Mouse (Mus musculus) limb, embryonic 14.5 days (tissue): ENCODE measurements around the gene Commd3. TPM values are rescaled to one million over a fixed set of nuclear protein-coding genes. Genes with fewer than 3 reads are reported as not detected.
A peak's percentile ranks its signal among the peaks of the same experiment; 100 is the strongest.

Experiments
- ATAC-seq: fragments of 200-750 bp; cut with Nextera tagmentation; 2 replicates; pipeline ENCODE4 v1.8.0; 2017; ENCODE audit warnings: low read depth, moderate number of reproducible peaks, moderate TSS enrichment; ENCODE audit not compliant: low FRiP score
- DNase-seq: peaks from one replicate; pipeline ENCODE4 v3.0.0-alpha.2; 2015; ENCODE audit warnings: low spot score
- H3K27ac ChIP-seq: fragments of 300-500 bp; sonication (generic); replicated peaks from 2 replicates; pipeline ENCODE4 v1.5.1; 2014; ENCODE audit warnings: low read depth, mild to moderate bottlenecking, low read length, moderate library complexity, mixed read lengths
- H3K27me3 ChIP-seq: fragments of 300-500 bp; sonication (generic); 2 replicates; pipeline ENCODE4 v1.6.1; 2014; ENCODE audit warnings: low read length, mixed read lengths; ENCODE audit not compliant: control insufficient read depth, insufficient read depth
- H3K36me3 ChIP-seq: fragments of 300-500 bp; sonication (generic); 2 replicates; pipeline ENCODE4 v1.6.1; 2014; ENCODE audit warnings: mild to moderate bottlenecking, low read length, moderate library complexity, mixed read lengths; ENCODE audit not compliant: control insufficient read depth, insufficient read depth
- H3K4me1 ChIP-seq: fragments of 300-500 bp; sonication (generic); 2 replicates; pipeline ENCODE4 v1.6.1; 2014; ENCODE audit warnings: antibody characterized with exemption, low read length, mixed read lengths; ENCODE audit not compliant: control insufficient read depth, insufficient read depth
- H3K4me2 ChIP-seq: fragments of 300-500 bp; sonication (generic); replicated peaks from 2 replicates; pipeline ENCODE4 v1.6.1; 2014; ENCODE audit warnings: low read depth, mild to moderate bottlenecking, low read length, moderate library complexity; ENCODE audit not compliant: severe bottlenecking
- H3K4me3 ChIP-seq: fragments of 300-500 bp; sonication (generic); replicated peaks from 2 replicates; pipeline ENCODE4 v1.5.1; 2014; ENCODE audit warnings: low read length
- H3K9ac ChIP-seq: fragments of 300-500 bp; sonication (generic); 2 replicates; pipeline ENCODE4 v1.6.1; 2014; ENCODE audit warnings: mild to moderate bottlenecking, low read depth, low read length, moderate library complexity; ENCODE audit not compliant: severe bottlenecking
- H3K9me3 ChIP-seq: fragments of 300-500 bp; sonication (generic); 2 replicates; pipeline ENCODE4 v1.6.1; 2016; ENCODE audit warnings: low read length; ENCODE audit not compliant: control insufficient read depth
- POLR2A ChIP-seq: fragments of 200-500 bp; IDR thresholded peaks from 2 replicates; pipeline ENCODE4 v1.8.0; 2012; ENCODE audit warnings: inconsistent platforms, mild to moderate bottlenecking, moderate library complexity, borderline replicate concordance; ENCODE audit not compliant: insufficient read depth, insufficient read length; ENCODE audit errors: extremely low read depth
- WGBS: fragments of 180-500 bp; shearing (Covaris S2); extraction: QIAGEN DNeasy Blood & Tissue Kit; methylation state at CpG from one replicate; pipeline ENCODE4 v1.1.7; 2014; 5-methylcytosine and 5-hydroxymethylcytosine counted together
- polyA plus RNA-seq, 2 experiments: library from polyadenylated mRNA; depleted of rRNA in 1 of 2; stranded (reverse) in 1 of 2; unstranded in 1 of 2; fragments of >200 nt; fragmentation: Nextera tagmentation in 1 of 2; extraction: Ambion mirVana in 1 of 2; gene quantifications; 2 replicates each; pipeline versions ENCODE4 v1.2.1 to v1.2.3; 2012 to 2014

The Commd3 gene
- polyA plus RNA-seq (2012; rRNA removed): 116 and 146 TPM in 2 replicates
- polyA plus RNA-seq (2014; fragmentation: Nextera tagmentation; extraction: Ambion mirVana): 233 and 244 TPM in 2 replicates

- Histone ChIP-seq H3K4me2 (peak within 1 kb of the TSS; percentile 85), H3K9ac (peak within 1 kb of the TSS; percentile 98), H3K9me3 (no peaks in the 10 kb centered on the region), H3K27ac (peak within 1 kb of the TSS; percentile 96), H3K27me3 (peaks cover 4% of the 10 kb centered on the region; the same call in 1 of the 2 replicates), H3K4me3 (peak within 1 kb of the TSS; percentile 97), H3K36me3 (no peaks in the 10 kb centered on the region), H3K4me1 (peaks cover 10% of the 10 kb centered on the region; the same call in 1 of the 2 replicates)
- DNase-seq: peak; percentile 80
- ATAC-seq: peak; percentile 85
- TF ChIP-seq POLR2A: 0 out of 2 replicates have a peak, but pooled peaks have one; percentile 58
- WGBS: 0% methylated on average over 42 of the region's 91 CpGs
Measured at GRCm38 (mm10) chr2:18672133-18672765, at the start of gene Commd3. Gene Commd3, plus strand, starts transcription at chr2:18672384.

- no peaks in the 10 kb centered on the region; the same call in 1 of the 2 replicates for H3K9me3 ChIP-seq
Measured at GRCm38 (mm10) chr2:18623219-18623618, 49.0 kb upstream of the Commd3 start.

GRCm38 (mm10) chr2:18630547-18630946 is 41.6 kb upstream of the Commd3 start:
- 76% methylated on average over 5 of the region's 5 CpGs for WGBS
- DNase-seq (no peak), ATAC-seq (no peak)
- no peaks in the 10 kb centered on the region for H3K4me1 ChIP-seq
- no peak overlapping the region for H3K4me2 ChIP-seq
- H3K9ac ChIP-seq: no peak overlapping the region
- no peak overlapping the region for H3K27ac ChIP-seq
- TF ChIP-seq POLR2A: no peak
- no peaks in the 10 kb centered on the region for H3K36me3 ChIP-seq
- no peak overlapping the region for H3K4me3 ChIP-seq
- H3K27me3 ChIP-seq: no peaks in the 10 kb centered on the region
- no peaks in the 10 kb centered on the region; the same call in 1 of the 2 replicates for H3K9me3 ChIP-seq

More at GRCm38 (mm10) chr2:18623219-18623618, 49.0 kb upstream of the Commd3 start:
- no peak overlapping the region for H3K4me2 ChIP-seq
- no peak for TF ChIP-seq POLR2A
- no peak for DNase-seq
- no peak overlapping the region for H3K4me3 ChIP-seq
- no peak overlapping the region for H3K27ac ChIP-seq
- H3K9ac ChIP-seq: no peak overlapping the region
- ATAC-seq: no peak
- WGBS: 72% methylated on average over 10 of the region's 10 CpGs
- H3K36me3 ChIP-seq: no peaks in the 10 kb centered on the region
- H3K4me1 ChIP-seq: no peaks in the 10 kb centered on the region
- no peaks in the 10 kb centered on the region for H3K27me3 ChIP-seq

GRCm38 (mm10) chr2:18635052-18635451 is 37.1 kb upstream of the Commd3 start:
- Histone ChIP-seq H3K36me3 (no peaks in the 10 kb centered on the region), H3K27ac (no peak overlapping the region), H3K27me3 (no peaks in the 10 kb centered on the region), H3K4me1 (no peaks in the 10 kb centered on the region), H3K4me3 (no peak overlapping the region), H3K4me2 (no peak overlapping the region), H3K9me3 (no peaks in the 10 kb centered on the region), H3K9ac (no peak overlapping the region)
- WGBS: 80% methylated on average over 8 of the region's 8 CpGs
- ATAC-seq (no peak), DNase-seq (peak; percentile 12)
- TF ChIP-seq POLR2A: no peak

- no peak overlapping the region for H3K4me3 ChIP-seq
- H3K4me2 ChIP-seq: no peak overlapping the region
- H3K27ac ChIP-seq: no peak overlapping the region
- no peaks in the 10 kb centered on the region for H3K27me3 ChIP-seq
- H3K4me1 ChIP-seq: no peaks in the 10 kb centered on the region
- DNase-seq (no peak), ATAC-seq (no peak)
- H3K9me3 ChIP-seq: no peaks in the 10 kb centered on the region
- no peak for TF ChIP-seq POLR2A
- 87% methylated on average over 4 of the region's 4 CpGs for WGBS
- no peak overlapping the region for H3K9ac ChIP-seq
- no peaks in the 10 kb centered on the region for H3K36me3 ChIP-seq
Measured at GRCm38 (mm10) chr2:18648563-18648962, 23.6 kb upstream of the Commd3 start.
